14 mouse cellular contexts compared by ENCODE assay signal in genomic region chr2:163596873-163597155, GRCm38 (mm10). TPM values are rescaled to one million over a fixed set of nuclear protein-coding genes. Genes with fewer than 3 reads are reported as not detected.
A peak's percentile ranks its signal among the peaks of the same experiment; 100 is the strongest.
DNase-seq lines count a peak whose midpoint lies in the region; ATAC-seq and TF ChIP-seq lines count a peak whose summit lies in the region.
"Had no signal": no experiment of that assay in that cellular context is flagged by ENCODE, and none has a peak within 500 bp of the region (broad histone marks: within the 10 kb centered on the region; RNA-seq: fewer than 3 reads in every experiment).

No protein-coding gene starts in this region.

- H3K27ac ChIP-seq in heart, embryonic 13.5 days (replicated peaks): peak overlapping the region; percentile 74
- peak overlapping the region; percentile 99 for H3K27ac ChIP-seq in liver, adult 2 months (replicated peaks; ENCODE audit: insufficient read depth, low read depth, low read length)
- H3K27ac ChIP-seq in liver, embryonic 11.5 days (ENCODE audit: low read depth, low read length): no peak overlapping the region; the same call in 1 of the 2 replicates
- H3K27ac ChIP-seq in liver, postnatal 0 days (ENCODE audit: low read depth): peak overlapping the region; percentile 95
- H3K27ac ChIP-seq: forebrain, embryonic 10.5 days; limb, embryonic 10.5 days had no signal

- no peaks in the 10 kb centered on the region for H3K79me2 ChIP-seq in liver, adult 2 months (ENCODE audit: control insufficient read depth, insufficient read depth, low read length)

- H3K9ac ChIP-seq in heart, embryonic 13.5 days: no peak overlapping the region
- H3K9ac ChIP-seq in liver, adult 2 months (ENCODE audit: low read depth, low read length): peak overlapping the region; percentile 44
- H3K9ac ChIP-seq in liver, embryonic 11.5 days (ENCODE audit: low read depth, low read length): no peak overlapping the region
- H3K9ac ChIP-seq in liver, postnatal 0 days (replicated peaks): 0 out of 2 replicates have a peak overlapping the region, but pooled peaks have one; percentile 6
- H3K9ac ChIP-seq: midbrain, embryonic 15.5 days had no signal

- no peak overlapping the region for H3K4me2 ChIP-seq in heart, embryonic 13.5 days
- no peak overlapping the region for H3K4me2 ChIP-seq in liver, embryonic 11.5 days
- no peak overlapping the region for H3K4me2 ChIP-seq in liver, postnatal 0 days (ENCODE audit: low read depth, low read length)
- H3K4me2 ChIP-seq: midbrain, embryonic 15.5 days had no signal

- no peak overlapping the region for H3K4me3 ChIP-seq in heart, embryonic 13.5 days
- H3K4me3 ChIP-seq in liver, adult 2 months (ENCODE audit: insufficient read depth, low read depth, low read length): no peak overlapping the region
- H3K4me3 ChIP-seq in liver, embryonic 11.5 days (ENCODE audit: low read depth, low read length): no peak overlapping the region
- H3K4me3 ChIP-seq in liver, postnatal 0 days (ENCODE audit: low read depth, low read length): no peak overlapping the region
- H3K4me3 ChIP-seq: forebrain, embryonic 10.5 days; limb, embryonic 10.5 days; midbrain, embryonic 15.5 days had no signal

- no peak for ATAC-seq in heart, embryonic 13.5 days (ENCODE audit: extremely low read depth, insufficient number of reproducible peaks, low FRiP score, low TSS enrichment)
- ATAC-seq in liver, embryonic 11.5 days (replicated peaks; ENCODE audit: low FRiP score): no peak
- ATAC-seq in common myeloid progenitor, adult 5-6 weeks (replicated peaks; ENCODE audit: low read depth, poor library complexity, severe bottlenecking): 0 out of 2 replicates have a peak, but pooled peaks have one; percentile 0
- no peak for ATAC-seq in liver, postnatal 0 days
- ATAC-seq: midbrain, embryonic 15.5 days had no signal

- no peak for TF ChIP-seq EP300 in liver, postnatal 0 days (IDR thresholded peaks at IDR 0.05; ENCODE audit: low read depth)

- H3K9me3 ChIP-seq in heart, embryonic 13.5 days: no peaks in the 10 kb centered on the region
- H3K9me3 ChIP-seq in liver, embryonic 11.5 days (ENCODE audit: control insufficient read depth, low read length): no peaks in the 10 kb centered on the region
- no peaks in the 10 kb centered on the region for H3K9me3 ChIP-seq in liver, postnatal 0 days (ENCODE audit: low read length)
- H3K9me3 ChIP-seq: forebrain, embryonic 10.5 days; limb, embryonic 10.5 days; midbrain, embryonic 15.5 days had no signal

- no peak for TF ChIP-seq CTCF in liver, adult 2 months (IDR thresholded peaks at IDR 0.05; ENCODE audit: low read depth, low read length)
- no peak for TF ChIP-seq CTCF in liver, postnatal 0 days (IDR thresholded peaks at IDR 0.05; ENCODE audit: low read depth)

- no peak for TF ChIP-seq POLR2A in liver, adult 2 months (IDR thresholded peaks at IDR 0.05; ENCODE audit: extremely low read depth, insufficient read depth, low read length)

- no peaks in the 10 kb centered on the region for H3K36me3 ChIP-seq in heart, embryonic 13.5 days
- no peaks in the 10 kb centered on the region for H3K36me3 ChIP-seq in liver, adult 2 months (ENCODE audit: control insufficient read depth, insufficient read depth, low read length)
- no peaks in the 10 kb centered on the region for H3K36me3 ChIP-seq in liver, embryonic 11.5 days (ENCODE audit: control insufficient read depth, insufficient read depth, low read length)
- H3K36me3 ChIP-seq in liver, postnatal 0 days (replicated peaks; ENCODE audit: insufficient read depth, low read length): no peaks in the 10 kb centered on the region
- H3K36me3 ChIP-seq: forebrain, embryonic 10.5 days; limb, embryonic 10.5 days; midbrain, embryonic 15.5 days had no signal

- H3K4me1 ChIP-seq in heart, embryonic 13.5 days: peaks cover 25% of the 10 kb centered on the region
- peaks cover 39% of the 10 kb centered on the region for H3K4me1 ChIP-seq in liver, adult 2 months (ENCODE audit: control insufficient read depth, insufficient read depth, low read length)
- peaks cover 24% of the 10 kb centered on the region for H3K4me1 ChIP-seq in liver, embryonic 11.5 days (replicated peaks; ENCODE audit: control insufficient read depth, insufficient read depth, low read length)
- H3K4me1 ChIP-seq in liver, postnatal 0 days (ENCODE audit: insufficient read depth): peaks cover 36% of the 10 kb centered on the region

- no peaks in the 10 kb centered on the region for H3K27me3 ChIP-seq in heart, embryonic 13.5 days (replicated peaks)
- H3K27me3 ChIP-seq in liver, adult 2 months (ENCODE audit: control insufficient read depth, insufficient read depth, low read length): no peaks in the 10 kb centered on the region
- H3K27me3 ChIP-seq in liver, embryonic 11.5 days (replicated peaks; ENCODE audit: control insufficient read depth, insufficient read depth, low read length): no peaks in the 10 kb centered on the region
- H3K27me3 ChIP-seq in liver, postnatal 0 days (ENCODE audit: insufficient read depth, low read length): no peaks in the 10 kb centered on the region
- H3K27me3 ChIP-seq: midbrain, embryonic 15.5 days had no signal

- no peak for DNase-seq in heart, postnatal 25 days (ENCODE audit: low spot score)
- DNase-seq in liver, adult 2 months (ENCODE audit: extremely low read depth, low read depth, low spot score): no peak
- DNase-seq in liver, embryonic 11.5 days (ENCODE audit: low spot score): no peak
- no peak for DNase-seq in liver, postnatal 0 days
- no peak for DNase-seq in adrenal gland, postnatal 14 days
- DNase-seq: cerebellum, adult 9-11 months; kidney, adult 9 months; lung, postnatal 36 days; right cerebral cortex, adult 18-20 months had no signal

- WGBS in heart, embryonic 13.5 days: 56% methylated on average over 3 of the region's 3 CpGs
- WGBS in liver, adult 2 months: 9% methylated on average over 3 of the region's 3 CpGs
- 53% methylated on average over 3 of the region's 3 CpGs for WGBS in liver, embryonic 11.5 days
- WGBS in liver, postnatal 0 days (ENCODE audit: insufficient replicate concordance): 25% methylated on average over 3 of the region's 3 CpGs

- intact Hi-C loops in heart, postnatal 25 days (cut with DNase I): no loop called here

RNA-seq across cellular contexts. Expression of gene Ttpal, which starts 5.3 kb away (rescaled TPM):
- 18.8 and 19.3 TPM in 2 replicates for polyA plus RNA-seq in heart, embryonic 13.5 days (2015; fragmentation: Nextera tagmentation; extraction: Ambion mirVana)
- total RNA-seq in heart, postnatal 25 days (2021): 1 to 10 TPM; 7.9 to 9.7 TPM
- total RNA-seq in liver, adult 2 months (2014; rRNA removed): 9.3 and 9.7 TPM in 2 replicates
- polyA plus RNA-seq in liver, adult 2 months (2012; rRNA removed): 8.1 and 12.4 TPM in 2 replicates
- polyA plus RNA-seq in liver, embryonic 11.5 days (2014; fragmentation: Nextera tagmentation; extraction: Ambion mirVana): 26.1 and 29.2 TPM in 2 replicates
- total RNA-seq in common myeloid progenitor, adult 5-6 weeks (2017): 7.7 and 10.6 TPM in 2 replicates
- 6.7 and 9.5 TPM in 2 replicates for polyA plus RNA-seq in liver, postnatal 0 days (2015; fragmentation: Nextera tagmentation; extraction: Ambion mirVana)
- 29.9 and 33.4 TPM in 2 replicates for total RNA-seq in adrenal gland, postnatal 14 days (2021)

RNA-seq across cellular contexts. Expression of gene Serinc3, which starts 48.1 kb away (rescaled TPM):
- polyA plus RNA-seq in heart, embryonic 13.5 days (2015; fragmentation: Nextera tagmentation; extraction: Ambion mirVana): 50.1 and 51.8 TPM in 2 replicates
- total RNA-seq in heart, postnatal 25 days (2021): 100 to 1,000 TPM; 291 to 357 TPM
- total RNA-seq in liver, adult 2 months (2014; rRNA removed): 123 TPM in 2 replicates
- polyA plus RNA-seq in liver, adult 2 months (2012; rRNA removed): 122 and 124 TPM in 2 replicates
- polyA plus RNA-seq in liver, embryonic 11.5 days (2014; fragmentation: Nextera tagmentation; extraction: Ambion mirVana): 116 TPM in 2 replicates
- 646 and 682 TPM in 2 replicates for total RNA-seq in common myeloid progenitor, adult 5-6 weeks (2017)
- polyA plus RNA-seq in liver, postnatal 0 days (2015; fragmentation: Nextera tagmentation; extraction: Ambion mirVana): 79.9 and 92.7 TPM in 2 replicates
- total RNA-seq in adrenal gland, postnatal 14 days (2021): 390 and 468 TPM in 2 replicates

Comparison
In these comparisons a context has a peak if more than half of its experiments do, and no peak if none do; other contexts are left out.
1. H3K9ac ChIP-seq: peak in liver, adult 2 months (single experiment) and liver, postnatal 0 days (single experiment); none in heart, embryonic 13.5 days (single experiment) and liver, embryonic 11.5 days (single experiment).